Mouse (Mus musculus): ENCODE measurements around the gene St8sia6. TPM values are rescaled to one million over a fixed set of nuclear protein-coding genes. Genes with fewer than 3 reads are reported as not detected.
"Not testable (repeated sequence)": the region's sequence is repeated elsewhere in the genome, so short reads cannot be mapped to it uniquely, and the experiment has no call there.

The St8sia6 gene
- total RNA-seq (2017), result 1.1 and 1.9 TPM in 2 replicates

DNA sequence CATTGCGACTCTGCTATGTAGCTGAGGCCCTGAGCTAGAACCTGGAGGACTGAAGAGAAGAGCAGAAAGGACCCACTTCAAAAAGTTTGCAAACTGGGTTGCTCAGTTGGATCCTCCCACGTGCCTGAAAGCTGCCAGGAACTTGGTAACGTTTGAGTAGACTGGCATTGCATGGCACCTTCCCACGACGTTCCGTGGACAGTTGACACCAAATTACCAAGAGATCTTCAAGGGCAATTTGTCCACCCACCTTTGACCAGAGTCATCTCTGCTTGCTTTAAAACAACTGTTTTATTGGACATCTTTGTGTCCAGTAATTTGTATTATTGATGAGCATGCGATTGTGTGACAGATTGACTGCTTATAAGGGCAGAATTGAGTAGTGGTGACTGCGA, at the start of gene St8sia6:
Gene St8sia6, minus strand, starts transcription at position 96 of the 395 bp plus-strand sequence.
- ATAC-seq (replicated peaks in 1 of 2; ENCODE audit: insufficient read depth in 1 of 2, low FRiP score in 2 of 2, low TSS enrichment in 1 of 2, low read depth in 1 of 2, poor library complexity in 2 of 2, severe bottlenecking in 2 of 2), result no peak

DNA sequence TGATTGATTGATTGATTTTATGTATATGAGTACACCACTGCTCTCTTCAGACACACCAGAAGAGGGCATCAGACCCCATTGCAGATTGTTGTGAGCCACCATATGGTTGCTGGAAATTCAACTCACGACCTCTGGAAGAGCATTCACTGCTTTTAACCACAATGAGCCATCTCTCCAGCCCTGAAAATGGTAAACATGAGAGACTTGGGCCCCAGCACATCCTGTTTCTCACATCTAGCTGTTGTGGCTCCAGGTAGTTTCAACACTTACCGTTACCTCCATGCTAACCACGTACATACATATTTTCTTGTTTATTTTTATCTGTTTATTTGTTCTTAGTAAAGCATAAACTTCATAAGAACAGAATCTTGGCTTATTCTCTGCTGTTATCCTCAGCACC, 42.4 kb upstream of the St8sia6 start:
- no peak for ATAC-seq (replicated peaks in 1 of 2; ENCODE audit: insufficient read depth in 1 of 2, low FRiP score in 2 of 2, low TSS enrichment in 1 of 2, low read depth in 1 of 2, poor library complexity in 2 of 2, severe bottlenecking in 2 of 2)

DNA sequence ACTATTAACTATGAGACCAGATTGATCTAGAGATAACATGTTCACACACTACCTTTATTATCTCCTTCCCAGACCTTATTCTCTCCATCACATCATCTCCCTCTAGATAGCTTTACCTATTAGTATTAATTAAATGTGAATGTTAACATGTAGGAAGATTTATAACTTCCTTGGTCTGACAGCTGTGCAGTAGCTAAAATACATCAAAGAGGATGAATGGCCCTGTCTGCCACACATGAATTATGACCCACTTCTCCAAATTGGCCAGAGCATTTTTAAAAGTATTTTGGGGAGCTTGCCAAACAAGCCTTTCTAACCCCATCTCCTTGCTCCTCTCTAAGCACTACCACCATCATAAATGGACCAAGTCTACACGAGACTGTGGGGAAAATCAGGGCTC, 41.1 kb upstream of the St8sia6 start:
- ATAC-seq (replicated peaks in 1 of 2; ENCODE audit: insufficient read depth in 1 of 2, low FRiP score in 2 of 2, low TSS enrichment in 1 of 2, low read depth in 1 of 2, poor library complexity in 2 of 2, severe bottlenecking in 2 of 2), result peak; percentile 62 to 82; a peak in 3 of 4 replicates

DNA sequence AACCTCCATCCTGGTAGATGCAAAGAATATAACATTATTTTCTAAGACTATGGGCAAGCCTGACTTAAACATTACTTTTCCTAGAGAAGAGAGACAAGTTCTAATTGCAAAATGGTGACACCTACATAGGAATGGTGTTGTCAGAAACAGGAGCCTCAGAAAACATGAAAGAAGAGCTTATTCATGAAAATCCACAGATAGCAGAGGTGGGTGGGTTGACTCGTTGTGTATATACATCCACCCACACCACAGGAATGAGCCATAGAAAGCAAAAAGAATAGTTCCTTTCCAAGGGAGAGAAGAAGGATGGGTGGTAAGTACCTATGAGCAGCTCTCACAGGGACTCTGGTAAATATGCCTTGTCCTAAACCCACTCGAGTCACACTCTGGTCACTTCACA, 22.8 kb upstream of the St8sia6 start:
- ATAC-seq (replicated peaks in 1 of 2; ENCODE audit: insufficient read depth in 1 of 2, low FRiP score in 2 of 2, low TSS enrichment in 1 of 2, low read depth in 1 of 2, poor library complexity in 2 of 2, severe bottlenecking in 2 of 2), result no peak

DNA sequence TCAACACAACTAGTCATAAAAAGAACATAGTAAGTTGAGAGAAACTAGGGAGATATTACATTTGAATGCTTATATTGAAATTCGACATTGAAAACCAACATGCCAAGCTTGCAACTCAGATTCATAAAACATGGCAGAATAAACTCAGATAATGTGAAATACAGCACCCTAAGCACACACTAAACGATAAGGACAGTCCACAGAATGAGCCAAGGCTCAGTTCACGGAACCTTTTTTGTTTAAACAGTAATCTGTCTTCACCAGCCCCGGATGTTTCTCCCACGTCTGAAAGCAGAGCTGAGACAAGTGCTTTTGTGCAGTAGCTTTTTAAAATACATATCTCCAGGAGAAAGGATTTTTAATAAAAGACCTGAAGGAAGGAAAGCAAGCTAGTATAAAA, 14.7 kb upstream of the St8sia6 start:
- ATAC-seq (replicated peaks in 1 of 2; ENCODE audit: insufficient read depth in 1 of 2, low FRiP score in 2 of 2, low TSS enrichment in 1 of 2, low read depth in 1 of 2, poor library complexity in 2 of 2, severe bottlenecking in 2 of 2), result no peak

DNA sequence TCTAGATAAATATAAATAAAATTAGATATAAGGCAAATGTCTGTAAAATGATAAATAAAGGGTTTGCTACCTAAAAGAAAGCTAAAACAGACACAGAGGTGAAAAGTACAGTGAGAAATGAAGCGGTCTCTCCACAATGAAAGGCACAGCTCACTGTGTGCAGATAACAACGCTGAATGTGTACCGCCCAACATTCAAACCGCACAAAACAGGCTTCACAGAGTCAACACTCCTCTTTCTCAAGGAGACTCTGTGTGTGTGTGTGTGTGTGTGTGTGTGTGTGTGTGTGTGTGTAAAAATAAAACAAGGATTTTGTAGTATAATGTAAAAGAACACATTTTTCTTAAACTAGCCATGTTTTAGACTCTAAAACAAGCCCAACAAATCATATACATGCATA, 14.1 kb upstream of the St8sia6 start:
- ATAC-seq (replicated peaks in 1 of 2; ENCODE audit: insufficient read depth in 1 of 2, low FRiP score in 2 of 2, low TSS enrichment in 1 of 2, low read depth in 1 of 2, poor library complexity in 2 of 2, severe bottlenecking in 2 of 2), result no peak

DNA sequence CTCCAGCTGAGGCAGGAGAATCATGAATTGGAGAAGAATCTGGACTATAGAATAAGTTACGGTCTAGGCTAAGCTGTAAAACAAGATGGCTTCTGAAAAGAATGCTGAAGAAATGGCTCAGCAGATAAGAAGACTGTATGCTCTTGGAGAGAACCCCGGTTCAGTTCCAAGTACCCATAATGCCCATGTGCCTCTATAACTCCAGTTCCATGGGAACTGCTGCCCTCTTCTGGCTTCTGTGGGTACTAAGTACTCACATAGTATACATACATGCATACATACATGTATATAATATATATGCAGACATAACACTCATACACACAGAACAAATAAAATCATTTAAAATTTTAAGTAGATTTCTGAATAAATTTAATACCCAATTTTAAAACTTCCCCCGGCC, 12.3 kb upstream of the St8sia6 start:
- ATAC-seq (replicated peaks in 1 of 2; ENCODE audit: insufficient read depth in 1 of 2, low FRiP score in 2 of 2, low TSS enrichment in 1 of 2, low read depth in 1 of 2, poor library complexity in 2 of 2, severe bottlenecking in 2 of 2), result no peak

DNA sequence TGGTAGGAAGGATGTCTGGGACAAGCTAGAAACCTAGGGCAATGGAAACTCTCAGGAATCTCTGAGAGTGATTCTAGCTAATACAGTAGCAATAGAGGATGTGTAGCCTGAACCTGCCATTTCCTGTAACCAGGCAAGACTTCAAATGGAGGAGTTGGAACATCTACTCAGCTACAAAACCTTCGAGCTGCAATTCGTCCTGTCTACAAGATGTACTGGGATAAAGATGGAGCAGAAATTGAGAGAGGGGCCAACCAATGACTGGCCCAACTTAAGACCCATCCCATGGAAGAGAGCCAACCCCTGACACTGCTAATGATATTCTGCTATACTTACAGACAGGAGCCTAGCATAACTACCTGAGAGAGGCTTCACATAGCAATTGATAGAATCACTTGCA, 6.8 kb upstream of the St8sia6 start:
- ATAC-seq (replicated peaks in 1 of 2; ENCODE audit: insufficient read depth in 1 of 2, low FRiP score in 2 of 2, low TSS enrichment in 1 of 2, low read depth in 1 of 2, poor library complexity in 2 of 2, severe bottlenecking in 2 of 2), result no peak

DNA sequence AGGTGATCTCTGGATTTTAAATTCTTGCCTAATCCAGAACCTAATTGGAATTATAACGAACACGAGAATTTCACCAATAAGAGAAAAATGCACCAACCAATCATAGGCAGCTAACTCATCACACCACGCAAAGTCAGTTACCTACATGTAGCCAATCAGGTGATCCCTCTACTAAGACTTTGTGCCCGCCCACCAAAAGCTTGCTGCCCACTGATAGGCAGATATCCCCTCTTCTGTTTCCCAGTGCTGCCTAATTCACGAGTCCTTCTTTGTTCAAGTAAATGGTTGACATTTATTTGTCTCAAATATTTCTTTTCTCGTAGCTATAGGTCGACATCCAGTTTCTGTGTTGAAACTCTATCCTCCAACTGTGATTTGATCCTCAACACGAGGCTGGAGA, 582 bp upstream of the St8sia6 start:
- ATAC-seq (replicated peaks in 1 of 2; ENCODE audit: insufficient read depth in 1 of 2, low FRiP score in 2 of 2, low TSS enrichment in 1 of 2, low read depth in 1 of 2, poor library complexity in 2 of 2, severe bottlenecking in 2 of 2), result no peak

DNA sequence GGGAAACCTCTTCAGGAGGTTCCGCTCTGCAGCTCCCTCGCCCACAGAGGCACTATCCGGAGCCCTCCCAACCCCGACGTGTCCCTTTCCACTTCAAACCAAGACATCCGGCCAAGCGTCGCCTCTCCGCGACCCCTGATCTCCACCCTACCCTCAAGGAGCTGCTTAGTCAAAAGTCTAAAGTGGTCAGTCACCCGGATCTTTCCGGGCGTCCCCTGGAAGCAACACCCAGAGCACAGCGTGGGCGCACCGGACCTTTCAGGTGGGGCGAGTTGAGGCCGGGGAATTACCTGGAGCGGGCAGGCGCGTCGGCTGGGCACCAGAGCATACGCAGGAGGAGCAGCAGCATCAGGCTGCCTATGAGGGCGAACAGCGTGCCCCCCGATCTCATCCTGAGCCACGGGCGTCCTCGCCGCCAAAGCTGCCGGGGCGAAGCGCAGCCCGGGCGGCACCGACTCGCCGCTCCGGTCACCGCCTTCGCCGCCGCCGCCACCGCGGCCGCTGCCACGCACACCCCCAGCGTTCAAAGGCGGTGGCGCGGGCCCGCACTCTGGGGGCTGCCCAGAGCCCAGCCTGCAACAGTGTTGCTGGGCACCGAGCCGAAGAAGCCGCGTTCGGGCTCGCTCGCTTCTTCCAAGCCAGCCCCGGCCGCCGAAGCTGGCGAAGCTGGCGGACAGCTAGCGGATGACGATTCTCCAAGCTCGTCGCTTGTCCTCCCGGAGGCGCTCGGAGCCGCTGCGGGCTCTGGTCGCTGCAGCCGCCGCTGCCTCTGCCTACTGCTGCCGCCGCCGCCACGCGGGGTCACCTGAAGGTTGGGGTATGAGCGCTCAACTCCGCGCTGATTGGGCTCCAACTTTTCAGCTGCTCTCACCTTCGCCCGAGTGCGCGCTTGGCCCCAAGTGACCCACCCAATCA, 553 bp downstream of the St8sia6 start:
- peak; percentile 42 to 54; a peak in 3 of 4 replicates for ATAC-seq (replicated peaks in 1 of 2; ENCODE audit: insufficient read depth in 1 of 2, low FRiP score in 2 of 2, low TSS enrichment in 1 of 2, low read depth in 1 of 2, poor library complexity in 2 of 2, severe bottlenecking in 2 of 2)

DNA sequence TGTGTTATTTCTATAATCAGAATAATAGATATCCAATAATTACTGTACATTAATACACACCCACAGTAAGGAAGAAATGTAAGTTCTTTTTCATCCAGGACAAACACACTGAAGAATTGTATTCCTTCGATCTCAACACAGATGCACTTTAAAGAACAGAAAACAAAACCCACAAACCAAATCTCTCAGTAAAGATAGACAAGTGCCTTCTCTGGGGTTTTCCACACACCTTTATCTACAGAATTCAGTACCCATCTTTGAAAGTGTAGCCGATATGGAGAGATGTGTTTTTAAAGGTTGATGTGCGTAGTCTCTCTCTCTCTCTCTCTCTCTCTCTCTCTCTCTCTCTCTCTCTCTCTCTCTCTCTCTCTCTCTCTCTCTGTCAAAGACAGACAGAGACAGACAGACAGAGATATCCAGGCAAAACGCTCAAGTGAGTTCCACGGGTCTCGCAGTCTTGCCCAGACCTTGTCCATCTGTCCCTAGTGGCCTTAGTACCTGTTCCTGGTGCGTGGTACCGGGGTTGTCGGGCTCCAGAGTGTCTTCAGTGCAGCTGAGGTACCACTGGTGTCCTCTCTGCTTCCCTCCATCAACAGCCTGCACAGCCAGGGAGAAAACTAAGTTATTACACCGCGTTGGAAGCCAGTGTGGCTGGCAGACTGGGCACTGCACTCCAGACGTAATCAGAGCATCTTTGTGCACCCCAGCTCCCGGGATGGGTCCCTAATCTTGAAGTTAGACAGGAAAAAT, 1.4 kb downstream of the St8sia6 start:
- ATAC-seq (replicated peaks in 1 of 2; ENCODE audit: insufficient read depth in 1 of 2, low FRiP score in 2 of 2, low TSS enrichment in 1 of 2, low read depth in 1 of 2, poor library complexity in 2 of 2, severe bottlenecking in 2 of 2), result no peak; a peak in 1 of 4 replicates

DNA sequence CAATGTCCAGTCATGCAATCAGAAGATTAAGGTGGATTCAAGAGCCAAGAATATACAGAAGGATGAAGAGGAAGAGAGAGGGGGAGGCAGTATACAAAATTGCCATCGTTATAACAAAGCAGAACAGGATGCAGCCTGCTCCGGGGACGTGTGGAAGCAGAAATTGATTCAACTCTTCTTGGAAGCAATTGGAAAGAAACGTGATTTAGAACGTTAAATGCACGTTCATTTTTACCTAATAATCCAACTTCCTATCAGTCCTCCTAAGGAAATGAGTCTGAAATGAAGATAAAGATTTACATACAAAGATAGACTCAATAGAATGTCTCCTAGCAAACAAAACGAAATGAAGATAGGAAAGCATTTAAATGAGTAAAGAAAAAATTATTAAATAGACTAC, 2.3 kb downstream of the St8sia6 start:
- no peak for ATAC-seq (replicated peaks in 1 of 2; ENCODE audit: insufficient read depth in 1 of 2, low FRiP score in 2 of 2, low TSS enrichment in 1 of 2, low read depth in 1 of 2, poor library complexity in 2 of 2, severe bottlenecking in 2 of 2)

DNA sequence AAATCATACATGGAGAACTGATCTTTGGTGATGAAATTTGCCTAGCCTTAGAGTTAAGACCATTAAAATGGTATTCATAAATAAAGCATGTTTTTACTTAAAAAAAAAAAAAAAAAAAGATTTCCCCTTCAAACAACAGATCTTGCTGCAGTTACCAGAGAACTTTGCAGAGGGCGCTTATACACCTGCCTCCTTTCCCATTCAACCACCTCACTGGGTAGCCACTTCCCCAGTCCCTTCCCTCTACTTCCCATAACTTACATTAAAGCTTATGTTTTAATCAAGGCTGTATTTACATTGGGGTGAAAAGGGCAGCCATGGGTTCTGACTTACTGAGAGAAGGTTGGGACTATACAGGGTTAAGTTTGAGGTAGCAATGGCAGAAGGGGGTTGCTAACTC, 4.5 kb downstream of the St8sia6 start:
- ATAC-seq (replicated peaks in 1 of 2; ENCODE audit: insufficient read depth in 1 of 2, low FRiP score in 2 of 2, low TSS enrichment in 1 of 2, low read depth in 1 of 2, poor library complexity in 2 of 2, severe bottlenecking in 2 of 2), result no peak

DNA sequence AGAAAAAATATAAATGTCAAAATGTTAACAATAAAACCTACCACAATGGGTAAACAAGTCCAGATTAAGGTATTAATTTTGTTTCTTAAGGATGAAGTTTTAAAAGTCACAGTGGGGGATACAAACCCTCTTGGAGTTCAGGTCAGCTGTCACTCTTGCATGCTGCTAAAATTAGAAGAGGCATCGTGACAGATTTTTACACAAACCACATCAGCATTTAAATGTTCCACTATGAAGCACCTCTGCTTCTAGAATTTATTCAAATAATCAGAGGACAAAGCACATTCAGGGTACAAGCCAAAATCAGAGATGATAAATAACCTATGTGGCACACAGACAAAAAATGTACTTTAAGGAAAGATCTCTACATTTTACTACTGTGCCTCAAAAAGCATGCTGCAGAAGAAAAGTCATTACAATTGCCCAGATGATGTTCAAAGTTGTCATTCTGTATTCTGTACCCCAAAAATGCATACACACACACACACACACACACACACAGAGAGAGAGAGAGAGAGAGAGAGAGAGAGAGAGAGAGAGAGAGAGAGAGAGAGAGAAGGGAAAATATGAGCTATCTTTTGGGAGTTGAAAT, 7.2 kb downstream of the St8sia6 start:
- ATAC-seq (replicated peaks in 1 of 2; ENCODE audit: insufficient read depth in 1 of 2, low FRiP score in 2 of 2, low TSS enrichment in 1 of 2, low read depth in 1 of 2, poor library complexity in 2 of 2, severe bottlenecking in 2 of 2), result no peak

DNA sequence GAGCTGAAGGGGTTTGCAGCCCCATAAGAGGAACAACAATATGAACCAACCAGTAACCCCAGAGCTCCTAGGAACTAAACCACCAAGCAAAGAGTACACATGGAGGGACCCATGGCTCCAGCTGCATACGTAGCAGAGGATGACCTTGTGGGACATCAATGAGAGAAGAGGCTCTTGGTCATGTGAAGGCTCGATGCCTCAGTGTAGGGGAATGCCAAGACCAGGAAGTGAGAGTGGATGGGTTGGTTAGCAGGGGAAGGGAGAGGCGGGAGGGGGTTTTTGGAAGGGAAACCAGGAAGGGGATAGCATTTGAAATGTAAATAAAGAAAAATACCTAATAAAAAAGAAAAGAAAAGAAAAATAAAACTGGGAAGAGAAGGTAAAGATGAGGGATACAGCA, 7.9 kb downstream of the St8sia6 start:
- not testable (repeated sequence) for ATAC-seq (replicated peaks in 1 of 2; ENCODE audit: insufficient read depth in 1 of 2, low FRiP score in 2 of 2, low TSS enrichment in 1 of 2, low read depth in 1 of 2, poor library complexity in 2 of 2, severe bottlenecking in 2 of 2)

DNA sequence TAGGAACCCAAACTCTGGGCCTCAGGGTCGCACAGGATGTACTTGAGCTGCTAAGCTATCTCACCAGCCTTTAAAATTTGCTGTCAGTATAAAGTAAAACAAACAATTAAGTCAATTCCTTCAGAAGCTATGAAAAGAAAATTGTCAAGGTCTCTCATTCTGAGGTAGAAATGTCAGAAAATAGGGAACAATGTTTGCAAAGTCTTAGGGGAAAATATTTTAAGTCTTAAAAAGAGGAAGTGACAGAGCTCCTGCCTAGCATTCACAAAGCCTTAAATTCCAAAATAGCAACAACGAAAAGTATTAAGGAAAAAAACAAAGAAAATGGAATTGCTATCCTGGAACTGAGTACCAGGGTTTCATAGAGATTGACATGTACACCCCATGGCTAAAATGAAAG, 8.6 kb downstream of the St8sia6 start:
- ATAC-seq (replicated peaks in 1 of 2; ENCODE audit: insufficient read depth in 1 of 2, low FRiP score in 2 of 2, low TSS enrichment in 1 of 2, low read depth in 1 of 2, poor library complexity in 2 of 2, severe bottlenecking in 2 of 2), result peak; percentile 79 to 84

DNA sequence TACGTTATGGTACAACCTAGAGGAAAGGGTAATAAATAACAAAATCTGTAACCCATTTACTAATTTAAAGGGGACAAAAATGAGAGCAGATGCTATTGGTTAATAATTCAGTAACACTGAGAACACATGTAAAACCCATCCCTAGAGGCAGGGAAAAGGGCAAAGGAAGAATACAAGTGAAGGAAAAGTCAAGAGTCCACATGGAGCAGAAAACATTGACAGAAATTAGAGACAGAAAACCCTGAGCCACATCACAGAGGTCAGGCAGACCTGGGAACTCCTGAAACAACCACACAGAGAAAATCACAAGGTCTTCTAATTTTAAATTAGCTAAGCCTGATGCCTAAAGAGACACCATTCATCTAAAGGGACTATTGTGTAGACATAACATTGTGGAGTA, 9.4 kb downstream of the St8sia6 start:
- ATAC-seq (replicated peaks in 1 of 2; ENCODE audit: insufficient read depth in 1 of 2, low FRiP score in 2 of 2, low TSS enrichment in 1 of 2, low read depth in 1 of 2, poor library complexity in 2 of 2, severe bottlenecking in 2 of 2), result no peak

DNA sequence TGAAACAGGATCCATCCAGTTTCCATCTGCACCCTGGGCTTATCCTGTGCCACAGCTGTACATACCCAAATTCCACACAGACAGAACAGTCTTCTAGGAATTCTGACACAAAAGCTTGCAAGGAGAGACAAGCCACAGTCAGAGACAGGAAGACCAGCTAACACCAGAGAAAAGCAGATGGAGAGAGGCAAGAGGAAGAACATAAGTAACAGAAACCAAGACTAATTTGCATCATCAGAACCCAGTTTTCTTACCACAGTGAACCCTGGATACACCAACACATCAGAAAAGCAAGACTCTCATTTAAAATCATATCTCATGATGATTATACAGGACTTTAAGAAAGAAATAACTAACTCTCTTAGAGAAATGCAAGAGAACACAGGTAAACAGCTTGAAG, 16.8 kb downstream of the St8sia6 start:
- no peak for ATAC-seq (replicated peaks in 1 of 2; ENCODE audit: insufficient read depth in 1 of 2, low FRiP score in 2 of 2, low TSS enrichment in 1 of 2, low read depth in 1 of 2, poor library complexity in 2 of 2, severe bottlenecking in 2 of 2)

All from hematopoietic stem cell, adult 5-6 weeks (primary cell).